Mouse (Mus musculus): Measurements from ENCODE around the gene Adcy6.

DNA sequence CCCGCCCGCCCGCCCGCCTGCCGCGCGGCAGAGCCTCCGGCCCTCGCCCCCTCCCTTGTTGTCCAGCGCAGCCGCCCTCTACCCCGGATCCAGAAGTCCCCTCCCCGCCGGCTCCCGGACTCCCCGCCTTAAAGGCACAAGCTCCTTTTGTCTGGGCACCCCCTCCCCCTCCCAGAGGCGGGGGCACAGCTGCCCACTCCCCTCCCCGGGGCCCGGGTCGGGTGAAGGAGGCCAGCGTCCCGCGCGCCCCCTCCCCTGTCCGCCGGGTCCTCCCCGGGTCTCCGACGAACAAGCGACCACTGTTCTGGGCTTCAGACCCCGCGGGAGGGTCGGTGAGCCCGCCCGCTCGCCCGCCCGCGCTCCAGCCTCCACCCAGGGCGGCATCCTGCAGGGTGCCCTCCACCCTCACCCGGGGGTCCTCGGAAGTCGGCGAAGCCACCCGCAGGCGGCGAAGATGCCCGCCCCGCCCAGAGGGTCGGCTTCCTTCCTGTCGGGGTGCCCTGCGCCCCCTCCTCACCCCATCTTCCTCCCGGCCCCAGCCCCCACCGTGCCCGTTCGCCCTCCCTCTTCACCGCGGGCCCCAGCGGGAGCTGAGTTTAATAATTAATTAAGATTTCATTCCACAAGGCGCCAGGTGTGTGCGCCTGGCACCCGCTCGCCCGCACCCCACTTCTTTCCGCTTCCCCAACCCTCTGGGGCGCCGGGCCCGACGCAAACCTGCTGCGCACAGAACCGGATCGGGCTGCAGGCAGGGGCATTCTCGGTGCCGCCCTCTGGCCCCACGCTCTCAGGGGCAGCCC is at the start of gene Adcy6:
- TF ChIP-seq CTCF (IDR thresholded peaks at IDR 0.05; ENCODE audit: control insufficient read depth, insufficient read depth, low read length) (no peak), POLR2A (IDR thresholded peaks at IDR 0.05; ENCODE audit: borderline replicate concordance, control insufficient read depth, low read depth, low read length) (no peak)
